Mouse (Mus musculus): ENCODE results near the gene Upf2.
"Not testable (repeated sequence)": the region's sequence is repeated elsewhere in the genome, so short reads cannot be mapped to it uniquely, and the experiment has no call there.

The Upf2 gene

GRCm38 (mm10) chr2:6072685-6073260, 121.5 kb downstream of the Upf2 start:
- no peak for DNase-seq

DNA sequence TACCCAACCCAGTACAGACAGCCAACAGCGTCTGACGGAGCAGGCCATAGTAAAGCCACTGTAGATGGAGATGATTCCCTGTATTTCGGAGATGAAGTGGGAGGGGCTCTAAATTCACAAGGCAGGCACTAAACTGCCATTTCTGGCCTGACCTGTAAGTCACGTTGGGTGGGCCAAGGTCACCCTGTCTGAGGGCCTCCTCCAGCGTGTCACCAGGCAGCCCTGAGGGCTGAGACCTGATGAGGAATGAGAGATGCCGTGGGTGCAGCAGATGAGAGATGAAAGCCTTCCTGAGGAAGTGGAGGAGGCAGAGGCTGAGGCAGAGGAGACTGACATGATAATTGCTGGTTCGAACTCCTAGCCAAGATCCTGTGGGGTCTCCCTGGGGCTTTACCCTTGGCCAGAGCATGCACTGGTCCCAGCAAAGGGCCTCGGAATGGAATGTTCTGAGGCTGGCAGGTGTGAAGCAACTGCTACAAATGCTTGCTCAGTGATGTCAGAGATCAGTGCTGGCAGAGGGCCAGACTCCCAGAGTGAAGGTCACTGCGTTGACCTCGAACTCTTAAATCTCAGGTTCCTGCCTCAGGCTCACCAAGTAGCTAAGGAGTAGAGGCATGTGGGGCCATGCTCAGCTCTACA, 123.7 kb downstream of the Upf2 start:
- DNase-seq: peak; percentile 63 to 71

- DNase-seq: no peak
Observed at GRCm38 (mm10) chr2:6075530-6075896, 124.2 kb downstream of the Upf2 start.

- peak in 1 of 2 experiments; percentile 54 for DNase-seq
Observed at GRCm38 (mm10) chr2:6080037-6080436, 128.8 kb downstream of the Upf2 start.

DNA sequence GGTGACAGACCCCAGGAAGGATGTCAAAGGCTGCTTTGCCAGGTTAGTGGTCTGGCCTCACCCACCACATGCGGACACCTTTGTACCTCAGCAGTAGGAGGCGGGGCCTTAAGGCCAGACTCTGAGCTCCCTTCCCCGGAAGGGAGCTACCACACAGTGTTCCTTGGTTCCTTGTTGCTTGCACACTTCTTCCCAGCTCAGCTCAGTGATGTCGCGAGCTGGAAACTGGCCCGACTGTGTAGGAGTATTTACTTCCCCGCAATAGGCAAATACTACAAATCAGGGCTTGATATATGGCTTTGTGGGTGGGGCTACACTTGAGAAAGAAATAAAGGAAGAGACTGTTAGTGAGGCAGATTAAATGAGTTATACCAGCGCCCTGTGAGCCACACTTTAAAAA, 129.8 kb downstream of the Upf2 start:
- peak; percentile 81 to 87 for DNase-seq

DNA sequence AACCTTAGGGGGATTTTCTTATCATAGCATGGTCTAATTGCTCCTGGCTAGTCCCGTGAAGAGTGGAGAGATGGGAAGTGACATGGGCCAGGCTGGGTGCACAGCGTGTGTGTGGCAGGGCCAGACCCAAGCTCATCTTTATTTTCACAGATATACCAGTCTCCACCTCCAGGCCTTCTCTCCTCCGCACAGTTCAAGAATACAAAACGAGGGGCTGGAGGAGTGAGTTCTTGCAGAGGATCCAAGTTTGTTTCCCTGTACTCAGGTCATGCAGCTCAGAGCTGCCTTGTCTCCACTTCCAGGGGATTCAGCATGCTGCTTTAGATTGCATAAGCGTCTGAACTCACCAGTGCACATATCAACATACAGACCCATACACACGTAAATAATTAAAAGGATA, 131.3 kb downstream of the Upf2 start:
- no peak for DNase-seq

- peak; percentile 49 to 74 for DNase-seq
Observed at GRCm38 (mm10) chr2:6083696-6084095, 132.4 kb downstream of the Upf2 start.

DNA sequence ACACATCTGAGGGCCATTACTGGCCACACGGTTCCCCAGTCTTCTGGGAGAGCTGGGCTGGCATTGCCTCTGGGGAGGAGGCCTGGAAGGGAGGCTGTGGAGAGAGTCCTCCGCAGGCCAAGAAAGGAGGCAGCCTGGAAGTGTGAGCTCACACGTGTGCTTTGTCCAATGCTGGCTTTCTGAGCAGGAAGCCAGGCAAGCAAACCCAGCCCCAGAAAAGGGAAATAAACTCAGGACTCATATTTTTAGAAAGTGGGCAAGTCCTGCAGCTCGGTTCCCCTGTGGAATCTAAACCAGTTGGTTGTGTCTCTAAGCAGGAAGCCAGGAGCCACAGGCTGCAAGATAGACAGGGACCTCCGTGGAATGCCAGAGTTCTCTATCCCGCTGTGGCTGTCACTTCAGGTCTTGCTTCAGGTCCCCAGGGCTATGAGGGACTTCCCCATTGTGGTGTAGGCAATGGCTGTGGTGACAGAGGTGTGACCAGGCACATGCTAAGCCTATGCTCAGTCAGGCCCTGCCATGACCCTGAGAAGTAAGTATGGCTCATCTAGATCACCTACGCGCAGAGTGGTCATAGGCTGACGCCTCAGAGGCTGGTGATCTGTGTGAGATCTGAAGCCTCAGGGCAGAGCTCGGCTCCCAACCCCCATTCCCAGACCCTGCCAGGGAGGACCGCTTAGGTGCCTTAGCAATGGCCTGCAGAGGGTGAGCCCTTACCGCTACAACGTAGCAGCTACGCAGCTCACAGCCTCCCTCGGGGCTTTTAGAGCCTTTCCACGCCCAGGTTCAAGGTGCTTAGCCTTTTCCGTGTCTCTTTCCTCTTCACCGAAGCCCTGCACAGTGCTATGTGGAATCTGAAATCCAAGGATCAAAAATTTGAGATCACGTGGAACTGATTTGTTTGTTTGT, 134.6 kb downstream of the Upf2 start:
- no peak for DNase-seq

- no peak for DNase-seq
Observed at GRCm38 (mm10) chr2:6087151-6087550, 135.9 kb downstream of the Upf2 start.

- DNase-seq: not testable (repeated sequence)
Observed at GRCm38 (mm10) chr2:6089941-6090340, 138.7 kb downstream of the Upf2 start.

- peak in 1 of 2 experiments; percentile 63 for DNase-seq
Observed at GRCm38 (mm10) chr2:6097113-6097716, 145.9 kb downstream of the Upf2 start.

DNA sequence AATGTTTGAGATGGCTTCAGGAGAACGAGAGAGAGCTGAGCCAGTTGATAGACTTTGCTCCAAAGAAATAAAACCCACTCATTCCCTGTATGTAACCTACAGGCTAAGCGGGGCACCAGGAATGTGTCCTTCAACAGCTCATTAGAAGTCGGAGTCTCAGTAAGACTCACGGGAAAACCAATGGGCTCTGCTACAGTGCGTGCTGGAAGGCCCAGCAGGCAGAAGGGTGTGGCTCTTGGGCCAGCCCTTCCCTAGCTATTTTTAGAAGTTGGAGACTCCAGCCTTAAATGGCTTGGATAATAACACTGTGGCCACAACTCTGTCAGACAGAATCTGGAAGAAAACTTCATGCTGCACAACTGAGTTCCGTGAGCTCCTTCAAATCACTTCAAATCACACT, 147.7 kb downstream of the Upf2 start:
- DNase-seq: peak; percentile 52 to 75

GRCm38 (mm10) chr2:6099443-6099842, 148.2 kb downstream of the Upf2 start:
- DNase-seq: no peak

DNA sequence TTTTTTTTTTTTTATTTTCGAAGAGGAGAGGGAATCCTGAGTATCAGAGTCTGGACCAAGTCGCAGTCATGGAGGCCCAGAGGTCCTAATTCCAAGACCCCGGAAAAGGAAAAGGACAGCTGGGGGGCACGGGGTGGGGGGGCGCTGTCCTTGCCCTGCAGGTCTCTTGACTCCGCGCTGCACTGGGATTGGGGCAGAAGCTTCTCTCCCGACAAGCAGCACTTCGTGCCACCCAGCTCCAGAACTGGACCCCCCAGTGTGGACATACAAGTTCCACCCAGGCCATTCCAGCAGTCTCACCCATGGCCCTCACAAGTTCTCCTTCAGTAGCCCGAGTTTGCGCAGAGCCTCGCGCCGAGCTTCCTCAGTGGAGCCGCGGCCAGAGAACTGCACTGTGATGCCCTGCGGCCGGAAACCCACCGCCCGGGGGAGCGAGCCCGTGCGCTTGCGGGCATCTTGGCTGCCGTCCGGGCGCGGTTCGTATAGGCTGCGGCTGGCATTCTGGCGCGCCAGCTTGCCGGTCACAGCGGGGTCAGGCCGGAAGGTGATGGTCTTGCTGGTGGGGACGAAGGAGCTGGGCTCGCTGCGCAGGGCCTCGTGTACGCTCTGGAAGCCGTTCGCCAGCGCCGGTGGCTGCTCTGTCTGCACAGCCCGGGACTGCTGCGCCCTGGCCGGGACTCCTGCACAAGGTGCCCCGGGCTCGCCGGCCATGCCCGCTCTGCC, 148.9 kb downstream of the Upf2 start:
- no peak for DNase-seq

DNA sequence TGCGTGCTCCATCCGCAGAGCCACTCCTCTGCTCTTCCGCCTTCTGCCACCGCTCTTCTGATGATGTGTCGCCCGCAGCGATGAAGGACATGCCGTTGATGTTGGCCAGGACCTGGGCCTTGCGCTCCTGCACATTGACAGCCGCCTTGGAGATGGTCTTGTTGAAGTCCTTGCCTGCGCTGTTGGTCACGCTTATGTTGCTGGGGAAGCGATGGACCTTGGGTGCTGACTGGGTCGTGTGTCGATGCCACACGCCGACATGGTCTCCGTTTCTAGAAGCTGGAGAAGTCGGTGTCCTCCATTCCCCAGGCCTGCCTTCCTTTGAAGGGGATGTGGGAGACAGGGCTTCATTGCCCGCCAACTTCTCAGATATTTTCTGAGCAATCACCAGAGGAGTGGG, 149.5 kb downstream of the Upf2 start:
- no peak for DNase-seq

DNA sequence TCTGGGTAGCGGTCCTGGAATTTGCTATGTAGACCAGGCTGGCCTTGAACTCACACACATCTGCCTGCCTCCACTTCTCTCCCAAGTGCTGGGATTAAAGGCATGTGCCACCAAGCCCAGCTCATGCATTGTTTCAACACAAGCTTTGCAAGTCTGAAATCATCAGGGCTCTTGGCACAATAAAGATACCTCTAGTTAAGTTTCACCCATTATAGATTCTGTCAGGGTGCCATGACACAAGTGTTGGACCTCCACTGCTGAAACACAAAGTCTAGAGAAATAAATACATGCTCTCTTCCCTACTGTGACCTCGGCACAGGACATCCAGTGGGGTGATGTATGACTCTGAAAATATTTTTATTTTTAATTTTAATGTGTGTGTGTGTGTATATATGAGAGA, 154.2 kb downstream of the Upf2 start:
- DNase-seq: no peak

All from lung, adult 18-20 months (tissue).